Mouse (Mus musculus): Measurements from ENCODE around the gene Art4. TPM values are rescaled to one million over a fixed set of nuclear protein-coding genes. Genes with fewer than 3 reads are reported as not detected.

Gene Art4
- polyA plus RNA-seq (2015; fragmentation: Nextera tagmentation; extraction: Ambion mirVana): 0.08 TPM in 1 of 2 replicates, not detected in the other

GRCm38 (mm10) chr6:136857186-136857872, at the start of gene Art4:
TSS of gene Art4 (minus strand) at chr6:136857733.
- Histone ChIP-seq H3K27me3 (no peaks in the 10 kb centered on the region), H3K4me1 (peaks cover 4% of the 10 kb centered on the region; the same call in 1 of the 2 replicates), H3K9ac (no peak within 1 kb of the TSS), H3K36me3 (ENCODE audit: poor library complexity, severe bottlenecking) (no peaks in the 10 kb centered on the region), H3K27ac (no peak within 1 kb of the TSS), H3K9me3 (replicated peaks) (no peaks in the 10 kb centered on the region), H3K4me2 (no peak within 1 kb of the TSS), H3K4me3 (no peak within 1 kb of the TSS)
- WGBS: 80% methylated on average over 18 of the region's 18 CpGs
- ATAC-seq: no peak

- Histone ChIP-seq H3K27me3 (no peaks in the 10 kb centered on the region), H3K36me3 (ENCODE audit: poor library complexity, severe bottlenecking) (no peaks in the 10 kb centered on the region), H3K9me3 (replicated peaks) (no peaks in the 10 kb centered on the region), H3K9ac (no peak overlapping the region), H3K27ac (no peak overlapping the region), H3K4me1 (no peaks in the 10 kb centered on the region), H3K4me3 (no peak overlapping the region), H3K4me2 (no peak overlapping the region)
- ATAC-seq: no peak
- 79% methylated on average over 10 of the region's 10 CpGs for WGBS
Observed at GRCm38 (mm10) chr6:136906937-136907293, 49.4 kb upstream of the Art4 start.

- Histone ChIP-seq H3K9ac (no peak overlapping the region), H3K4me1 (no peaks in the 10 kb centered on the region), H3K4me2 (no peak overlapping the region), H3K27me3 (no peaks in the 10 kb centered on the region), H3K9me3 (replicated peaks) (no peaks in the 10 kb centered on the region), H3K36me3 (ENCODE audit: poor library complexity, severe bottlenecking) (no peaks in the 10 kb centered on the region), H3K27ac (no peak overlapping the region), H3K4me3 (no peak overlapping the region)
- 89% methylated on average over 19 of the region's 19 CpGs for WGBS
- ATAC-seq: no peak
Observed at GRCm38 (mm10) chr6:136906283-136906936, 48.9 kb upstream of the Art4 start.

- ATAC-seq: no peak
- H3K27ac ChIP-seq: no peak overlapping the region
- H3K9me3 ChIP-seq (replicated peaks): no peaks in the 10 kb centered on the region
- WGBS: 61% methylated on average over 8 of the region's 8 CpGs
- no peaks in the 10 kb centered on the region for H3K4me1 ChIP-seq
- H3K9ac ChIP-seq: no peak overlapping the region
- H3K4me3 ChIP-seq: no peak overlapping the region
- no peaks in the 10 kb centered on the region for H3K27me3 ChIP-seq
- H3K4me2 ChIP-seq: no peak overlapping the region
- H3K36me3 ChIP-seq (ENCODE audit: poor library complexity, severe bottlenecking): no peaks in the 10 kb centered on the region
Observed at GRCm38 (mm10) chr6:136903885-136904470, 46.4 kb upstream of the Art4 start.

GRCm38 (mm10) chr6:136902527-136902926, 45.0 kb upstream of the Art4 start:
- no peak for ATAC-seq
- 92% methylated on average over 9 of the region's 9 CpGs for WGBS
- H3K27me3 ChIP-seq: no peaks in the 10 kb centered on the region
- H3K36me3 ChIP-seq (ENCODE audit: poor library complexity, severe bottlenecking): no peaks in the 10 kb centered on the region
- H3K9ac ChIP-seq: no peak overlapping the region
- no peak overlapping the region for H3K4me2 ChIP-seq
- no peak overlapping the region for H3K4me3 ChIP-seq
- H3K27ac ChIP-seq: no peak overlapping the region
- H3K9me3 ChIP-seq (replicated peaks): no peaks in the 10 kb centered on the region
- H3K4me1 ChIP-seq: no peaks in the 10 kb centered on the region

GRCm38 (mm10) chr6:136901010-136901409, 43.5 kb upstream of the Art4 start:
- Histone ChIP-seq H3K9me3 (replicated peaks) (no peaks in the 10 kb centered on the region), H3K4me2 (no peak overlapping the region), H3K4me1 (no peaks in the 10 kb centered on the region), H3K27ac (no peak overlapping the region), H3K27me3 (no peaks in the 10 kb centered on the region), H3K4me3 (no peak overlapping the region), H3K9ac (no peak overlapping the region), H3K36me3 (ENCODE audit: poor library complexity, severe bottlenecking) (no peaks in the 10 kb centered on the region)
- no peak for ATAC-seq
- 86% methylated on average over 2 of the region's 2 CpGs for WGBS

- H3K9ac ChIP-seq: no peak overlapping the region
- no peaks in the 10 kb centered on the region for H3K9me3 ChIP-seq (replicated peaks)
- no peak overlapping the region for H3K27ac ChIP-seq
- no peaks in the 10 kb centered on the region for H3K36me3 ChIP-seq (ENCODE audit: poor library complexity, severe bottlenecking)
- 86% methylated on average over 4 of the region's 4 CpGs for WGBS
- H3K4me1 ChIP-seq: no peaks in the 10 kb centered on the region
- ATAC-seq: no peak
- H3K4me2 ChIP-seq: no peak overlapping the region
- H3K27me3 ChIP-seq: no peaks in the 10 kb centered on the region
- H3K4me3 ChIP-seq: no peak overlapping the region
Observed at GRCm38 (mm10) chr6:136900369-136901009, 43.0 kb upstream of the Art4 start.

GRCm38 (mm10) chr6:136898954-136899353, 41.4 kb upstream of the Art4 start:
- Histone ChIP-seq H3K27me3 (no peaks in the 10 kb centered on the region), H3K9ac (no peak overlapping the region), H3K4me2 (no peak overlapping the region), H3K9me3 (replicated peaks) (no peaks in the 10 kb centered on the region), H3K4me1 (no peaks in the 10 kb centered on the region), H3K4me3 (no peak overlapping the region), H3K36me3 (ENCODE audit: poor library complexity, severe bottlenecking) (no peaks in the 10 kb centered on the region), H3K27ac (no peak overlapping the region)
- ATAC-seq: no peak
- WGBS: 87% methylated on average over 2 of the region's 2 CpGs

GRCm38 (mm10) chr6:136898222-136898621, 40.7 kb upstream of the Art4 start:
- 74% methylated on average over 4 of the region's 4 CpGs for WGBS

GRCm38 (mm10) chr6:136897789-136898188, 40.3 kb upstream of the Art4 start:
- no peak for ATAC-seq
- no peak overlapping the region for H3K27ac ChIP-seq
- no peak overlapping the region for H3K9ac ChIP-seq
- WGBS: 91% methylated on average over 4 of the region's 4 CpGs
- no peaks in the 10 kb centered on the region for H3K27me3 ChIP-seq
- H3K9me3 ChIP-seq (replicated peaks): no peaks in the 10 kb centered on the region
- H3K4me3 ChIP-seq: no peak overlapping the region
- H3K4me1 ChIP-seq: no peaks in the 10 kb centered on the region
- no peaks in the 10 kb centered on the region for H3K36me3 ChIP-seq (ENCODE audit: poor library complexity, severe bottlenecking)
- no peak overlapping the region for H3K4me2 ChIP-seq

More at GRCm38 (mm10) chr6:136898222-136898621, 40.7 kb upstream of the Art4 start:
- Histone ChIP-seq H3K4me2 (no peak overlapping the region), H3K27me3 (no peaks in the 10 kb centered on the region), H3K27ac (no peak overlapping the region), H3K36me3 (ENCODE audit: poor library complexity, severe bottlenecking) (no peaks in the 10 kb centered on the region), H3K4me1 (no peaks in the 10 kb centered on the region), H3K4me3 (no peak overlapping the region), H3K9me3 (replicated peaks) (no peaks in the 10 kb centered on the region), H3K9ac (no peak overlapping the region)
- no peak for ATAC-seq

GRCm38 (mm10) chr6:136894532-136895339, 37.2 kb upstream of the Art4 start:
- 67% methylated on average over 15 of the region's 15 CpGs for WGBS
- Histone ChIP-seq H3K9me3 (replicated peaks) (no peaks in the 10 kb centered on the region), H3K36me3 (ENCODE audit: poor library complexity, severe bottlenecking) (no peaks in the 10 kb centered on the region), H3K4me3 (no peak overlapping the region), H3K9ac (no peak overlapping the region), H3K27ac (no peak overlapping the region), H3K4me2 (no peak overlapping the region), H3K4me1 (no peaks in the 10 kb centered on the region), H3K27me3 (no peaks in the 10 kb centered on the region)
- ATAC-seq: no peak

Data from forebrain, embryonic 13.5 days (tissue).